Mouse (Mus musculus): ENCODE measurements at regions not wholly inside any gene's neighbourhood (a gene's known extent, or its start where the extent isn't known, plus 50 kb on each side); places are given as distances from the start of the nearest gene placed in this dataset.

- Histone ChIP-seq H3K4me1 (ENCODE audit: control insufficient read depth in 1 of 2, insufficient read depth in 2 of 2) (no peaks in the 10 kb centered on the region), H3K79me2 (replicated peaks; ENCODE audit: control insufficient read depth, extremely low read depth, insufficient read depth, poor library complexity, severe bottlenecking) (no peaks in the 10 kb centered on the region), H3K27me3 (replicated peaks) (peaks cover 66% of the 10 kb centered on the region), H3K4me3 (replicated peaks in 1 of 3; ENCODE audit: low read depth in 2 of 3, low read length in 2 of 3, poor library complexity in 1 of 3) (no peak overlapping the region), H3K9ac (ENCODE audit: insufficient read depth, low read depth) (no peak overlapping the region), H3K36me3 (replicated peaks in 1 of 2; ENCODE audit: control insufficient read depth in 1 of 2, insufficient read depth in 1 of 2, low read length in 1 of 2) (no peaks in the 10 kb centered on the region), H3K27ac (ENCODE audit: insufficient read depth, low read depth) (no peak overlapping the region), H3K4me2 (ENCODE audit: insufficient read depth, low read depth, poor library complexity, severe bottlenecking) (no peak overlapping the region), H3K9me3 (replicated peaks; ENCODE audit: low read length) (no peaks in the 10 kb centered on the region)
- no peak for DNase-seq (ENCODE audit: extremely low read depth)
- in situ Hi-C loops (cut with MboI; ENCODE audit: low pct_ligation_motif_present, low pct_unique_long_range_greater_than_20kb, low sequenced_read_pairs), result no loop called here
- dilution Hi-C loops (cut with MboI; ENCODE audit: extremely low pct_ligation_motif_present, extremely low pct_unique_long_range_greater_than_20kb, low sequenced_read_pairs), result no loop called here
- TF ChIP-seq JUND (conservative IDR thresholded peaks at IDR 0.05; ENCODE audit: low read depth, low read length) (no peak), NELFE (IDR thresholded peaks at IDR 0.05; ENCODE audit: low read depth, low read length) (no peak), ZNF384 (IDR thresholded peaks at IDR 0.05; ENCODE audit: low read depth, low read length) (no peak)
Observed at GRCm38 (mm10) chr14:29814626-29815025, 93.0 kb upstream of the Cacna2d3 start.

- no peak for DNase-seq (ENCODE audit: extremely low read depth)
- dilution Hi-C loops (cut with MboI; ENCODE audit: extremely low pct_ligation_motif_present, extremely low pct_unique_long_range_greater_than_20kb, low sequenced_read_pairs) (no loop called here), in situ Hi-C loops (cut with MboI; ENCODE audit: low pct_ligation_motif_present, low pct_unique_long_range_greater_than_20kb, low sequenced_read_pairs) (no loop called here)
- peaks cover 56% of the 10 kb centered on the region for H3K27me3 ChIP-seq (replicated peaks)
- no peak overlapping the region for H3K4me2 ChIP-seq (ENCODE audit: insufficient read depth, low read depth, poor library complexity, severe bottlenecking)
- no peak overlapping the region for H3K27ac ChIP-seq (ENCODE audit: insufficient read depth, low read depth)
- TF ChIP-seq NRF1 (IDR thresholded peaks at IDR 0.05; ENCODE audit: low read depth, low read length) (no peak), NELFE (IDR thresholded peaks at IDR 0.05; ENCODE audit: low read depth, low read length) (no peak), TCF12 (IDR thresholded peaks at IDR 0.05; ENCODE audit: low read depth, low read length) (no peak), MEF2A (IDR thresholded peaks at IDR 0.05; ENCODE audit: borderline replicate concordance, low read depth, low read length) (no peak), SIN3A (IDR thresholded peaks at IDR 0.05; ENCODE audit: low read length) (no peak), SMC3 (IDR thresholded peaks at IDR 0.05; ENCODE audit: low read depth, low read length) (no peak), IRF4 (IDR thresholded peaks at IDR 0.05; ENCODE audit: low read depth, low read length) (no peak), BHLHE40 (IDR thresholded peaks at IDR 0.05; ENCODE audit: low read depth, low read length) (no peak), ETS1 (conservative IDR thresholded peaks at IDR 0.05; ENCODE audit: low read depth, low read length) (no peak), HCFC1 (IDR thresholded peaks at IDR 0.05; ENCODE audit: low read depth, low read length) (no peak), USF1 (IDR thresholded peaks at IDR 0.05; ENCODE audit: low read depth, low read length) (no peak), CTCF (conservative IDR thresholded peaks at IDR 0.05 in 1 of 2, IDR thresholded peaks at IDR 0.05 in 1 of 2; ENCODE audit: low read depth in 2 of 2, low read length in 2 of 2) (no peak), POLR2A (IDR thresholded peaks at IDR 0.05; ENCODE audit: low read depth, low read length) (no peak), UBTF (IDR thresholded peaks at IDR 0.05; ENCODE audit: low read depth, low read length) (no peak), JUND (conservative IDR thresholded peaks at IDR 0.05; ENCODE audit: low read depth, low read length) (no peak), POLR2AphosphoS2 (IDR thresholded peaks at IDR 0.05; ENCODE audit: low read depth, low read length) (no peak), EP300 (IDR thresholded peaks at IDR 0.05; ENCODE audit: low read length) (no peak)
- H3K4me3 ChIP-seq (replicated peaks in 1 of 3; ENCODE audit: low read depth in 2 of 3, low read length in 2 of 3, poor library complexity in 1 of 3), result no peak overlapping the region
- H3K79me2 ChIP-seq (replicated peaks; ENCODE audit: control insufficient read depth, extremely low read depth, insufficient read depth, poor library complexity, severe bottlenecking), result no peaks in the 10 kb centered on the region
- no peaks in the 10 kb centered on the region for H3K36me3 ChIP-seq (replicated peaks in 1 of 2; ENCODE audit: control insufficient read depth in 1 of 2, insufficient read depth in 1 of 2, low read length in 1 of 2)
- H3K9me3 ChIP-seq (replicated peaks; ENCODE audit: low read length), result no peaks in the 10 kb centered on the region
- H3K4me1 ChIP-seq (ENCODE audit: control insufficient read depth in 1 of 2, insufficient read depth in 2 of 2), result no peaks in the 10 kb centered on the region
- H3K9ac ChIP-seq (ENCODE audit: insufficient read depth, low read depth), result no peak overlapping the region
Observed at GRCm38 (mm10) chr14:29817548-29817947, 95.9 kb upstream of the Cacna2d3 start.
